Mouse (Mus musculus) kidney, adult 2 months (tissue): ENCODE results near the gene Atxn10.

Source experiments
- CTCF ChIP-seq: fragments of 200-500 bp; conservative IDR thresholded peaks from 2 replicates; pipeline ENCODE4 v1.5.1; 2011; ENCODE audit warnings: low read depth, mild to moderate bottlenecking, control low read depth, low read length, moderate library complexity, mixed read lengths; ENCODE audit not compliant: insufficient read depth, insufficient read length
- POLR2A ChIP-seq: fragments of 200-500 bp; IDR thresholded peaks from one replicate; pipeline ENCODE4 v1.6.1; 2011; ENCODE audit warnings: low read depth, low read length, control low read depth

- no peak for TF ChIP-seq POLR2A
- no peak for TF ChIP-seq CTCF
Observed at GRCm38 (mm10) chr15:85298946-85299345, 37.1 kb upstream of the Atxn10 start.
